Mouse (Mus musculus) cerebellum, adult 9-11 months (tissue): ENCODE measurements around the gene Inppl1.
A peak's percentile ranks its signal among the peaks of the same experiment; 100 is the strongest.

Experiments
- DNase-seq: peaks from one replicate; pipeline ENCODE4 v3.0.0; 2022

Inppl1 gene

GRCm38 (mm10) chr7:101837606-101838471, at the start of gene Inppl1:
Gene Inppl1 (minus strand): TSS chr7:101838229.
- DNase-seq: peak; percentile 89

GRCm38 (mm10) chr7:101886274-101886673, 48.2 kb upstream of the Inppl1 start:
- DNase-seq: no peak

GRCm38 (mm10) chr7:101884160-101884559, 46.1 kb upstream of the Inppl1 start:
- no peak for DNase-seq

- DNase-seq: no peak
Observed at GRCm38 (mm10) chr7:101882413-101883154, 44.6 kb upstream of the Inppl1 start.

- DNase-seq: no peak
Observed at GRCm38 (mm10) chr7:101880855-101881254, 42.8 kb upstream of the Inppl1 start.

GRCm38 (mm10) chr7:101875978-101876377, 37.9 kb upstream of the Inppl1 start:
- no peak for DNase-seq

- no peak for DNase-seq
Observed at GRCm38 (mm10) chr7:101871296-101871695, 33.3 kb upstream of the Inppl1 start.

GRCm38 (mm10) chr7:101870629-101871028, 32.6 kb upstream of the Inppl1 start, which contains the start of gene Folr1:
Gene Folr1 (minus strand): TSS chr7:101870788.
- no peak for DNase-seq

GRCm38 (mm10) chr7:101869163-101869500, 31.1 kb upstream of the Inppl1 start:
- no peak for DNase-seq

- DNase-seq: no peak
Observed at GRCm38 (mm10) chr7:101868241-101869162, 30.5 kb upstream of the Inppl1 start.

GRCm38 (mm10) chr7:101867482-101867881, 29.5 kb upstream of the Inppl1 start:
- no peak for DNase-seq

GRCm38 (mm10) chr7:101866491-101867265, 28.6 kb upstream of the Inppl1 start:
- DNase-seq: no peak

- DNase-seq: no peak
Observed at GRCm38 (mm10) chr7:101863415-101863814, 25.4 kb upstream of the Inppl1 start, which contains the start of gene Anapc15. Gene Anapc15 (plus strand): TSS chr7:101863715.

GRCm38 (mm10) chr7:101862291-101862690, 24.3 kb upstream of the Inppl1 start:
- no peak for DNase-seq

GRCm38 (mm10) chr7:101860978-101861377, 22.9 kb upstream of the Inppl1 start:
- no peak for DNase-seq

GRCm38 (mm10) chr7:101858362-101858761, 20.3 kb upstream of the Inppl1 start:
- DNase-seq: no peak

- no peak for DNase-seq
Observed at GRCm38 (mm10) chr7:101857094-101857493, 19.1 kb upstream of the Inppl1 start, which contains the start of gene Folr2. Gene Folr2 (minus strand): TSS chr7:101857194.

- no peak for DNase-seq
Observed at GRCm38 (mm10) chr7:101853816-101854215, 15.8 kb upstream of the Inppl1 start.

GRCm38 (mm10) chr7:101852846-101853245, 14.8 kb upstream of the Inppl1 start:
- no peak for DNase-seq

- no peak for DNase-seq
Observed at GRCm38 (mm10) chr7:101851689-101852088, 13.7 kb upstream of the Inppl1 start.

GRCm38 (mm10) chr7:101847934-101848333, 9.9 kb upstream of the Inppl1 start:
- DNase-seq: no peak

GRCm38 (mm10) chr7:101844186-101844585, 6.2 kb upstream of the Inppl1 start:
- no peak for DNase-seq
